Mouse (Mus musculus): ENCODE measurements around the gene Phf23. TPM values are rescaled to one million over a fixed set of nuclear protein-coding genes. Genes with fewer than 3 reads are reported as not detected.

Gene Phf23
- total RNA-seq, 2 experiments from 2014 or later: 8.5 to 11.0 TPM

DNA sequence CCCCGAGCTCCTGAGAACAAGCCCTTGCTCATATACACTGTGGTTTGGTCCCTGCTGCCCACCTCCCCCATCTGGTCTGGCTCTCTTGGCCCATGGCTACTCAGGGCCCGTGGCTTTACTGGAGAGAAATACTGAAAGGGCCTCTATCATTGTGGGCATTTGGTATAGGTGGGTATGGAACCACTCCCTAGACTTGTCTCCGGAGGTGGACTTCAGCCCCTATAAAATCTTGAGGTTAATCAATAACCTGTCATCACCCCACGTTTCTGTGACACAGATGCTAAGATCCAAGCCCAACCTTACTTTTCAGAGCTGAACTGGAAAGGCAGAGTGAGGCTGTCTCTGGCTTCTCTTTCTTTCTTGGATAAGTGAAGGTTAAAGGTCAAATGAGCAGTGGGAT lies 26.8 kb upstream of the Phf23 start:
- no peak for ATAC-seq (replicated peaks; ENCODE audit: low FRiP score, poor library complexity, severe bottlenecking)

DNA sequence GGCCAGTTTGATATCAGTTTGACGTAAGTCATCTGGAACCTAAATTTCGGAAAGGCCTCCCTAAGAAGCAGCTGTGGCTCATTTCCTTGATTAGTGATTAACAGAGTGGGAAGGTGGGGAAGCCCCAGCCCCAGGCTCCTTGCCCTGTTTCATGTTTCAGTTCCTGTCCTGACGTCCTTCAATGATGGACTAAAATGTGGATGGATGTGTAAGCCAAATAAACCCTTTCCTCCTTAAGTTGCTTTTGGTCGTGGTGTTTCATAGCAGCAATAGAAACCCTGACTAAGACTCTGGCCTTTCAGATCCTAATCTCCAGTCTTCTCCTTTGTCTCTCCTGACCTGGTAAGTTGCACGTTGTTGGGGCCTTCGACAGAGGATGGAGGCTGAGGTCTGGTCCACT lies 25.4 kb upstream of the Phf23 start:
- ATAC-seq (replicated peaks; ENCODE audit: low FRiP score, poor library complexity, severe bottlenecking): no peak

DNA sequence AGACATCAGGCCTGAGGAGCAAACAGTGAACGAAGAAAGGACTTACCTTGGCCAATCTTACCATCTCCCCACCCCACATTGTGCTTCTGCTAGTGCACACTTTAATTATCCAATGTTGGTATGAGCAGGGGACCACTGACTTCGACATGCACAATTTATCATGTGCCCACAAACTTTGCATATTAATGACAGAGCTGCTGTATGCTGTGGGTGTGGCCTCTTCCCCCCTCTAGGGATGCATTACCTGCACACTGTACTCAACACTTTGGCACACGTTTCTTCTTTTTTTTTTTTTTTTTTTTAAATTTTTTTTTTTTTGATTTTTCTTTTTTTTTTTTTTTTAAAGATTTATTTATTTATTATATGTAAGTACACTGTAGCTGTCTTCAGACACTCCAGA lies 24.8 kb upstream of the Phf23 start:
- ATAC-seq (replicated peaks; ENCODE audit: low FRiP score, poor library complexity, severe bottlenecking): no peak

DNA sequence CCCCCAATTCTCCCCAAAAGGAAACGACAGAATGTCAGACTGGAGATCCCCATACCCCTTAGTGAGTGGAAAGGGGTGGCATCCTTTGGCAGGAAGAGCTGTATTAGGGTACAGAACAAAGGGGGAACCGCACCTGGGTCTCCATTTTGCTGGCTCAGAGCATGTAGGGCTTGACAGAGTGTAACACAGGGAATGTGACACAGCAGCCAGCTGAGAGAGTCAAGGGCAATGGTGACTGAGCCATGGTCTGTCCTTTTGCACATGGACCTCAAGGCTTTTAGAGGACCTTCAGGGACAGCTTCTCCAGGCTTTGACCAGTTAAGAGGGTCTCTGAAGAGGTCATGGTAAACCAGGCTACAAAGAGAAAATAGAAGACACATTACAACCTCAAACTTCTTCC lies 20.7 kb upstream of the Phf23 start:
- no peak for ATAC-seq (replicated peaks; ENCODE audit: low FRiP score, poor library complexity, severe bottlenecking)

DNA sequence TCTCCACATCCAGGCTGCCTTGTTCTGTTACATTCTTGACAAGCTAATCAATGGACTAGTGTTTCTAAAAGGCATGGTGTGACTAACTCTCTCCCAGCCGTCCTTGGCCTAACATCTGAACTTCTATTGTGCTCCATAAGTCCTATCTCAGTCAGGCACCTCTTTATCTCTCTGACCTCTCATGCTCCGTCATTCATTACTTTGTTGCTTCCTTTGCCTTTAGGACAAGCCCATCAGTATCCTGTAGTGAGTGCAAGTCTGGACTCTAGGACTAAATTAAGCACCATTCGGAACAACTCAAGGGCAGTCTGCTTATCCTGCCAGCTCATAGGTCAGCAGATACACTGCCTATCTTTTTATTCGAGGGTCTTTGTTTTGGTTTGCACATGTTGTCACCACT lies 19.3 kb upstream of the Phf23 start:
- no peak for ATAC-seq (replicated peaks; ENCODE audit: low FRiP score, poor library complexity, severe bottlenecking)

DNA sequence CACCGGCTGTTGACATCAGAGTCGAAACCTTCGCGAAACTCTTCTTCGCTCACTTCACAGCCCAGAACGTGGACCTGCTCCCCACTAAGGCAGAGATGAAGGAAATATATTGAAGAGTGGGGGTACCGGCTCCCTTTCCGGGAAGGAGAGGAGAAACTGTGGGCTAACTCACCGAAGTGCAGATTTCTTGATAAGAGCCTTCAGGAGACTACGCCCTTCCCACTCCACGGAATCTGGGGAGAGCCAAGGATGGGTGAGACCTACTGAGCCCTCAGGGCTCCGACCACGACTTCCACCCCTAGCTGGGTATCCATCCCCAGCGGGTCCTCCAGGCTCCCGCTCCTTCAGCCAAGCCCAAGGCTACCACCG lies 15.8 kb upstream of the Phf23 start:
- ATAC-seq (replicated peaks; ENCODE audit: low FRiP score, poor library complexity, severe bottlenecking): peak; percentile 59

DNA sequence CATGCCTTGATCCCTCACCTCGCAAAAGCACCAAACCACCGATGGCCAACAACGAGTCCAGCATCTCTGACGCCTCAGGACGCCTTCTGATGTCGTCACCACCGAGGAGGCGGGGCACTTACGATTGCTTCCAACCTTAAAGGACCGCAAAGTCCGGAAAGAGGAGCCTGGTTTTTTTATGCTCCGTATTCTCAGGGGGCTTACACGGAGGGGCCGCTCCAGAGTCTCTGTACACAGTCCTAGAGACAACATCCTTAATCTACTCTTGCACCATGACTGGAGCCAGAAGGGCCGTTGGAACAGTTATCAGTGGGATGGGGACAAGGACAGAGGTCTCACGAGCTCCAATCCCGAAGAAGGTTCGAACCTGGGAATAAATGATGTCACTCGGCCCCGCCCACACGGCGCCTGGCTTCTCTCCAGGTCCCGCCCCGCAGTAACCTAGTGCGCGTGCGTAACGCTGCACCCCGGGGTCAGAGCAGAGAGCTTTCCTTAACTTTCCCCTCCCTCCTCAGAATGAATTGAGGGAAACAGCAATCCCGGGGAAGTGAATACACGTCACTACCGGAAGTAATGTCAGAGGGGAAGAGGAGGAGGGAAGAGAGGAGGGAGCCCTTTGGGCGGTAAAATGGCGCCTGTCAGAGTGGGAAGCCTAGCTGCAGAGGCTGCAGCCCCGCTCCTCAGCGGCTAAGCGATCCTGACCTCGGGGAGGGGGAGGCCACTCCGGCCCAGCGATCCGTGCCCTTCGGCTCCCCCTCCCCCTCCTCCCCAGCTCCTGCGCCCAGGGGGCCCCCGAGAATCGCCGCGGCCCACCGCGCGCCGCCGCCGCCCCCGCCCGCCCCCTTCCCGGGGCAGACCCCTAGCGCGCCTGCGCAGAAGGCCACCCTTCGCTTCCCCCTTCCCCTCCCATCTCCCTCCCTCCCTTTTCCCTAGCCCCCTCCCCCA lies 15.1 kb upstream of the Phf23 start:
- ATAC-seq (replicated peaks; ENCODE audit: low FRiP score, poor library complexity, severe bottlenecking): peak; percentile 86

DNA sequence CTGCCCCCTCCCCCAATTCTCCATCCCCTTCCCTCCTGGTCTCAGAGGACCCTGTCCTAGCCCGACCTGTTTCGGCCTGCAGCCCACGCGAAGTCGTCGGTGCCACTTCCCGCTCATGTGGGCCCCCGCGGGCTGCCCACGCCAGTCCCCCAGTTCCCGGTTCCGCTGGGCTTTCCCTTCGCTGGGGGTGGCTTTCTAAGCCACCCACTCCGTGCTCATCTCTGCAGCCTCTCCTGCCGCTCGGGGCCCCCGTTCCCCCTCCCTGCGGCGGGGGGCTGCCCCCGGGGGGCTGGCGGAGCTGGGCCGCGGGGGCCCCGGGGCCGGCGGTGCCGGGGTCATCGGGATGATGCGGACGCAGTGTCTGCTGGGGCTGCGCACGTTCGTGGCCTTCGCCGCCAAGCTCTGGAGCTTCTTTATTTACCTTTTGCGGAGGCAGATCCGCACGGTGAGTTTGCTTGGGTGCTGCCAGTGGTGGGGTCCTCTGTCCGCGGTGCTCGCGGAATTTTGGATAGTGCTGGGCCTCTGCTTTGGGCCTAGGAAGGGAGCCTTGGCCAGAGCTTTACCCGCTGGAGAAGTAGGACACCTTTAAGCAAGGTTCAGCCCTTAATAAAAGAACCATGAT lies 14.3 kb upstream of the Phf23 start, which contains the start of gene Ctdnep1:
TSS of gene Ctdnep1 (plus strand) at position 16 of the 622 bp plus-strand sequence.
- ATAC-seq (replicated peaks; ENCODE audit: low FRiP score, poor library complexity, severe bottlenecking): no peak

DNA sequence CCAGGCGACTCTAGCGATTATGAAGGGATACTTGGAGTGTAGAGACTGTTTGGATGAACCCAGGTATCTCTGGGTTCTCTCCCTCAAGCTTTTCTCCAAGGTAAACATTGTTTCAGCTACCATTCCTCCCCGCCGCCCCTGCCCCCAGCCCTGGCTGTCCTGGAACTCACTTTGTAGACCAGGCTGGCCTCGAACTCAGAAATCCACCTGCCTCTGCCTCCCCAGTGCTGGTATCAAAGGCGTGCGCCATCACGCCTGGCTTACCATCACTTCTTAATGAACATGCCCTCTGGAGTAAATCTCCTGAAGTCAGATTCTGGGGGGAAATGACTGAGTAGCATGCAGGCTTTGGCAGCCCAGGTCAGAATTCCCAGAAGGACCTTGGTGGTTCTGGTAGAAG lies 13.4 kb upstream of the Phf23 start, which contains the start of gene Elp5:
TSS of gene Elp5 (minus strand) at position 293 of the 400 bp plus-strand sequence.
- no peak for ATAC-seq (replicated peaks; ENCODE audit: low FRiP score, poor library complexity, severe bottlenecking)

DNA sequence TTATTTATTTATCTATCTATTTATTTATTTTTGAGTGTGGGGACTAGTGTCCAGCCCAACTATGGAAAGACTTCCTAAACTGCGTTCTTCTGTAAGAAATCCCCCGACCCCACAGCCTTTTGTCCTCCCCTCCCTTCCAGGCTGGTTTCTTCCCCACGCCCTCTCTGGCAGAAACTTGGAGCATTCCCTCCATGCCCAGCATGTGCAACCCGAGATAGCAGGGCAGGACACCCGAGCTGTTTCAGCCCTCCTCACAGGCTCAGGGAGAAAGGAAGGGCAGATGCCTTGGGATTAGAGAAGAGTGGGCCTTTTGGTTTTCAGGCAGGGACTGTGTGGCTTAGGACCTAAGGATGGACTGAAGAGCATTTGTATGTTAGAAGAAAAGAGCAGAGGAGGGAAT lies 12.7 kb upstream of the Phf23 start:
- no peak for ATAC-seq (replicated peaks; ENCODE audit: low FRiP score, poor library complexity, severe bottlenecking)

DNA sequence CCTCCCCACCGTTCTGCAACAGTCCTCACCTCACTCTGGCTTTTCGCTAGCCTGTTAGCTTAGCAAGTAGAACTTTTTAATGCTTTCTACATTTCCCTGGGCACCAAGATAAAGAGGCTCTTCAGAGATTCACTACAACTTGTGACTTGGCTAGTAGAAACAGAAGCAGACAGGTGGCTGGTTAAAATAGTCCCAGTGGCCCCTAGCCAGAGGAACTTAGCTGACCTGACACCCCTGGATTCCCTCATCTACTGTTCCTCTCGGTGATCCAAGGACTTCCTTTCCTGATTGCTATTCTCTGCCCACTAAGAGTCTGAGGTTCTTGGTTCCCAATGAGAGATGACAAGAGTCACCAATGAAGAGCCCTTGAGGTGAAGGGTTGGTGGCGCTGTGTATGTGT lies 12.2 kb upstream of the Phf23 start:
- ATAC-seq (replicated peaks; ENCODE audit: low FRiP score, poor library complexity, severe bottlenecking): no peak

DNA sequence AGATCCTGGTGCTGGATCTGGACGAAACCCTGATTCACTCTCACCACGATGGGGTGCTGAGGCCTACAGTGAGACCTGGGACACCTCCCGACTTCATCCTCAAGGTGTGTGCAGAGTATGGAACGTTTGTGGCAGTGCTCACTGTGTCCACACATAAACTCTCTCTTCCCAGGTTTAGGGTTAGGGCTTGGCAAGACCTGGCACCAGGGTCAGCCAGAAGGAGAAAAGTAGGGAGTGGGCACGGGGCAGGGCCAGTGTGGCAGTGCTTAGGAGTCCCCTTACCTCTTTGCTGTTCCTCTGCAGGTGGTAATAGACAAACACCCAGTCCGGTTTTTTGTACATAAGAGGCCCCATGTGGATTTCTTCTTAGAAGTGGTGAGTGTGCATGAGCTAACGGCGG lies 11.1 kb upstream of the Phf23 start:
- ATAC-seq (replicated peaks; ENCODE audit: low FRiP score, poor library complexity, severe bottlenecking): no peak

DNA sequence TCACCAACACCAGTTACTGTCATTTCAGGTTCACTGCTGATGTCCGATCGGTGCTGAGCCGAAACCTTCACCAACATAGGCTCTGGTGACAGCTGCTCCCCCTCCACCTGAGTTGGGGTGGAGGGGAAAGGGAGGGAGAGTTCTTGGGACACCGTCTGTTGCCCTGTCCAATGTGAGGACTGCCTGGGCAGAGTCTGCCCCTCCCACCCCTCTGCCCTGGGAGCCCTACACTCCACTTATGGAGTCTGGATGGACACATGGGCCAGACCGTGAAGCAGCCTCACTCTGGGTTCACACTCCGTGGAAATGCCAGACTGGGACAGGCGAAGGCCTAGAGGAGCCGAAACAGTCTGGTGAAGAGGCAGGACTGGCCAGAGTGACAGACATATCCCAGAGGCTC lies 5.6 kb upstream of the Phf23 start:
- ATAC-seq (replicated peaks; ENCODE audit: low FRiP score, poor library complexity, severe bottlenecking): no peak

DNA sequence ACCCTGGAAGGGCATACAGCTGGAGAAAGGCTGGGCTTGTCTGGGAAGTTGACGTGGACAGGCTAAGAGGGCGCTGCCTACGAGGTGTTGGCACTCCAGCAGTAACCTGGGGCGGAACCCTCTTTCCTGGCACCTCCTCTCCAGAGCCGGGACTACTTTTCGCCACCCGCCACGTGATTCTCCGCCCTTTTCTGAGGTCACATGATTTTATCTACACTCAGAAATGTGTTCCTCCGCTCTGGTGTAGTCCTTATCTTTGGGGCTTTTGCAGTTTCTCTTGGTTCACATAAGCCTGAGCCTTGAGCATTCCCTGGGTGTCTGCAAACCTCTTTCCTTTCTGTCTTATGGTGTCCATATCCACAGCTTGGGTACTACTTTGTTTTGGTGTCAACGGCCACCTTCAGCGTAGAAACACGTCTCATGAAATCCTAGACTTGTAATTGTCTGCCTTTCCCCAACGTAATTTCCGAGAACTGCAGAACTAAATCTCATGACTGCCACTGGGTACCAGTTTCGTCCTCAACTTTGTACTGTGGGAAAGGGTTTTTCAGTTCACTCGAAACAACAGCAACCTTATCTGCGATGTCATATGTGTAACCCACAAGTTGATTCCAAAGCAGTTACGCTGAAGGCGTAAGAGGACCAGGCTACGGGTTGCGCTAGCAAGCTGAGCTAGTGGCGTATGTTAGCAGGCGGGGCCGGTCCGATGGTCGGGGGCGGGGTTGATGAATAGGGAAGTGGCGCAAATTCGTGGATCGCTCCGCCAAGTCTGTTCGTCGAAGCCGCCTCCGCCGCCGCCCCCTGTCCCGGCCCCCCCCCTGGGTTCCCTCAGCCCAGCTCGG lies 4.5 kb upstream of the Phf23 start, which contains the start of gene Gabarap:
TSS of gene Gabarap (plus strand) at position 294 of the 842 bp plus-strand sequence.
- ATAC-seq (replicated peaks; ENCODE audit: low FRiP score, poor library complexity, severe bottlenecking): peak; percentile 74

DNA sequence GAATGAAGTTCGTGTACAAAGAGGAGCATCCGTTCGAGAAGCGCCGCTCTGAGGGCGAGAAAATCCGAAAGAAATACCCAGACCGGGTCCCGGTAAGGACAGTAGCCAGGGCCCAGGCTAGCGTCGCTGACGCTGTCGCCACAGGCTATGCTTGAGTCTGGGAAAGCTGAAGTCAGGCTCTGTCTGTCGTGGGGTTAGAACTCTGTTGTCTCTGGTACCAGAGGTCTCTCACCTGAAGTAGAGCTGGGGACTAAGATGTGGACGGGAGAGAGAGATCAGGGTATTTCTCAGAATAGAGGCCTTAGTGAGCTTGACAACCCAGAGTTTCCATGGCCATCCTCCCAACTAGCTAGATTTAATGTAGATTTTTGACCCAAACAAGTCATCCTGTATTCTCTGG lies 3.9 kb upstream of the Phf23 start:
- ATAC-seq (replicated peaks; ENCODE audit: low FRiP score, poor library complexity, severe bottlenecking): no peak

DNA sequence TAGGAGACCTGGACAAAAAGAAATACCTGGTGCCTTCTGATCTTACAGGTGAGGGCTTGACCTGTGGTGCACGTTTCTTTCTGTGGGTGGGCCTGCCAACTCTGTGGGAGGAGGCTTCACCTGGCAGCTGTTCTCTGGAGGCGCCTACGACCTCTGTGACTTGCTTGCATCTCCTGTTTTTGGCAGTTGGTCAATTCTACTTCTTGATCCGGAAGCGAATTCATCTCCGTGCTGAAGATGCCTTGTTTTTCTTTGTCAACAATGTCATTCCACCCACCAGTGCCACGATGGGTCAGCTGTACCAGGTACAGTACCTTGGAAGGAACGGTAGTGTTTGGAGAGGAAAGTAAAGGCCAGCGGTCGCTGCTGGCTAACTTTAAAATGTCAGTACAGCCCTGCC lies 3.2 kb upstream of the Phf23 start:
- ATAC-seq (replicated peaks; ENCODE audit: low FRiP score, poor library complexity, severe bottlenecking): no peak

DNA sequence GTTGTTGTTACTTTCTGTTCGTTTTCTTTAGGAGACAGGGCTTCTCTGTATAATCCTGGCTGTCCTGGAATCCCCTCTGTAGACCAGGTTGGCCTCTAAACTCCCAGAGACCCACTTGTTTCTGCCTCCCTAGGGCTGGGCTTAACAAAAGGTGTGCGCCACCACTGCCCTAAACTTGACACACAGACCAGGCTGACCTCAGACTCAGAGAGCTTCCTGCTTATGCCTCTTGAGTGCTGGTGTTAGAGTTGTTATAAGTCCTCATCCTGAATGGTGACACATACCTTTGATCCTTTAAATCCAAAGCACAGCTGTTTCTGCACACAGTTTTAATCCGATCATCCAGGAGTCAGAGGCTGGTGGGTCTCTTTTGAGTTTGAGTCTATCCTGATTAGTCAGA lies 2.6 kb upstream of the Phf23 start:
- no peak for ATAC-seq (replicated peaks; ENCODE audit: low FRiP score, poor library complexity, severe bottlenecking)

DNA sequence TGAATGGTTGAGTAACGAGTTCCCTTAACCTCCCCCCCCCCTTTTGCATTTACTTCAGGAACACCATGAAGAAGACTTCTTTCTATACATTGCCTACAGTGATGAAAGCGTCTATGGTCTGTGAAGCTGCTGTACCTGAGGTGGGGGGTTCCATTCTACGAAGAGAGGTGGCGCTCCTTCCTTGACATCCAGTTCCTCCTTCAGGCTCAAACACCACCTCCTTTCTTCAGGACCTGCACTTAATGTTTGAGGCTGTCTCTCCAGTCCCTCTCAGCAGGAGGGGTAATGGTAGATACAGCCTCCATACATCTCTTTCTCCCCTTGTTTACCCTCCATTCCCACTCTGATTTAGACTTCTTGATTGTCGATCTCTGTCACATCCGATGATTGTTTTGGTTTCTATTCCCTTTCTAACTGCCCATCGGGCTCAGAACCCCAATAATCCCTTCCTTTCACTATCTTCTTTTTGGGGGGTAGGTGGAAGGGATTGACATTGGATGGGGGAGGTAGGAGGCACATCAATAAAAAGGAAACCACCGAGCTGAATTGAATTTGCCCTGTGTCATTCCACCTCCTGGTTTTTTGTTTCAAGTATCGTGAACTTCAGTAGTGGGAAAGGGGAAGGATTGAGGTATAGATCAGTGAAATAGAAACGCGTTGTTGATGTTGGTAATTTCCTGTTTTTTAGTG lies 1.0 kb upstream of the Phf23 start:
- ATAC-seq (replicated peaks; ENCODE audit: low FRiP score, poor library complexity, severe bottlenecking): no peak

DNA sequence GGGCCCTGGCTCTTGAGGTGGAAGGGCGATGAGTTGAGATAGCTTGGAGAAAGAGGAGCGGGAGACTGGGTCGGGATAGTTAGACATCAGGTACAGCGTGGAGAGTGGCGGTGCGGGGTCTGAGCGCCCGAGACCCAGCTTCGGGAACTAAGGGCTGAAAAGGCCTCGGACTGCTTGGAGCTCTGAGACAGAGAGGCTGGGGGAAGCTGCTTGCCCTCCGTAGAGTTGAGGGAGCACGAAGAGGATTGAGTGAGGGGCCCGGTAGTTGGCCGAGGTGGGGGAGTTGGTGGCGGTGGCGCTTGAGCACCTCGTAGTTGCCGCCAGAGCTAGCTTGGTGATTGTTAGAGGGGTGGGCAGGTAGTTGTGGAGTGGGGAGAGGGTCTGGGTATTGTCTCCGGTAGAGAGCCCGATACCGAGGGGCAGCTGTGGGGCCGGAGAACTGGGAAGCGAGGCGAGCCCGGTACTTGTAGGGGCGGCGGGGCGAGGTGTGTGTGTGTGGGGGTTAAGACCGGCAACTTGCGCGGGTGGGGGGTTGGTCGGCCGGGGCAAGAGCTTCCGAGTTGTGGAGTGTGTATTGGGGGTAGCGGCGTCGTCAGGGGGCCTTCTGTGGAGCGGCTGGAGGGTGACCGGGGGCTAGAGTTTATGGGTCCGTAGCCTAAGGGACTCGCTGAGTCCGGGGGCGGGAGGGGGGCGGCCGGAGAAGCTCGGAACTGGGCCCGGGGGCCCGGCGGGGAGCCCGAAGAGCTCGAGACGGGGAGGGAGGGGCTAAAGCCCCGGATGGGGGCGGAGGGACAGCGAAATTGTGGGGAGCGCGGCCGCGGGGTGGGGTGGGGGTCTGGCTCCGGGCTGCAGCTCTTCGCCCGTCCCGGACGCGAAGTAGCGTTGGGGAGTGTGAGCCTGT lies 834 bp downstream of the Phf23 start:
- 0 out of 2 replicates have a peak, but pooled peaks have one; percentile 1 for ATAC-seq (replicated peaks; ENCODE audit: low FRiP score, poor library complexity, severe bottlenecking)

Measured in erythroblast, adult 5-6 weeks (primary cell).